Mouse (Mus musculus) forelimb bud, embryonic 11.5 days (tissue): Measurements from ENCODE around the gene 2310022A10Rik.

ENCODE experiments used
- DNase-seq: peaks from one replicate; pipeline ENCODE4 v3.0.0-alpha.2; 2012; ENCODE audit warnings: low read depth, low spot score

2310022A10Rik gene

GRCm38 (mm10) chr7:27552931-27553513 lies at the start of gene 2310022A10Rik, which contains the start of gene Pld3:
TSS of gene 2310022A10Rik (plus strand) at chr7:27553233.
TSS of gene Pld3 (minus strand) at chr7:27553218.
- peak; percentile 95 for DNase-seq

DNA sequence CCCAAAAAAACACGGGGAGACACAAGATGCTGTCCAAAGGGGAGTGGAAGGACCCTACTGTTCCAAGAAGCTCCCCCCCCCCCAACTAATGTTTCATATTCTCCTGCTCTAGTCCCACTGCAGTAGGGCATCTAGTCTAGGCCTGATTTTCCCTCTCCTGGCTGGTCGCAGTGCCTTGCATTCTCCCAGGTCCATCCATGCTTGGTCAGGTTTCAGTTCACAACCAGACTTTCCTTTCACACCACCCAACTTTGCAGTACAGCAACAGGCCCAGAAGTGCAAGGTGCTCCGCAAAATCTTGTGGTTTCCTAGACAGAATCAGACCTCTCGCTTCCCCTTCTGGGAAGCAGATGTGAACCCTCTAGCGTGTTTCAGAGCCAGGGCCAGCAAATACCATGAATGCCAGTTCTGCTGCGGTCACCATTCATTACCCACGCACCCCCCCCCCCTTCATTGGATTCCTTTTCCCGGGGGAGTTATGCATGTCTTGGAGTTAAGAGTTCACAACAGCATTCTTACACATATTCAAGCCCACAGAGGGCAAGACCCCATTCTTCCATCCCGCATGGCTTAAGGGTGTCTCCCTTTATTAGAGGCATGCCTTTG lies 46.2 kb upstream of the 2310022A10Rik start:
- no peak for DNase-seq

DNA sequence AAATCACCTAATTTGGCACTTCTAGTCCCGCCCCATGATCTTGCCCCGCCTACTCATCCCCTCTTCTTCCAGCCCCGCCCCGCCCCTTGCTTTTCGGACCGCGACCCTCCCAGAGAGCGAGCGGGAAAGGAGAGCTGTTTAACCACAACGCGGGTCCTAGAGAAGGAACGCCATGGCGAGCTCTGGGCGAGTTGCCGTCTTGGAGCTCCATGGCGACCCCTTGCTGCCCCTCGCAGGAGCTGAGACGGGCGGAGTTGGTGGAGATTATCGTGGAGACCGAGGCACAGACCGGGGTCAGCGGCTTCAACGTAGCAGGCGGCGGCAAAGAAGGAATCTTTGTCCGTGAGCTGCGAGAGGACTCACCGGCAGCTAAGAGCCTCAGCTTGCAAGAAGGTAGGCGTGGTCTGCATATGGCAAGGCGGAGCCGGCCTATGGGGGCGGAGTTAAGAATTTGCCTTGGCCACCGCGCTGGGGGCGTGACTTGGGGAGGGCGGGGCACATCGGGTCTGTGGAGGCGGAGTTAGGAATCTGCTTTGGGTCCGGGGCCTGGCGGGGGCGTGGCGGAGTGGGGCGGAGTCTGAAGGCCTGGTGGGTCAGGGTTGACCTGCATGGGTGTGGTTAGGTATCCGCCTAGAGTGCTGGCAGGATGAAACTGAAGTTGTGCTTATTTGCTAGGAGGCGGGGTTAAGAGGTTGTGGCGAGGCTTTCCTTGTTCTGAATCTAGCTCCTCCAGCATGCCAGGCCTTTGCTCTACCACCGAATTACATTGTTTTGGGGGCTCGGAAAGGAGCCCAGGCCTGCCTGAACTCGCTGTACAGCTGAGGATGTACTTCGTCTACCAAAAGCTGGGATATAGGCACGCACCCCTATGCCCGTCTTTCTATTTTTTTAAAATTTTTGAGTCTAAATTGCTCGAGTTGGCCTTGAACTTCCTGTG lies 45.1 kb upstream of the 2310022A10Rik start:
- peak; percentile 98 for DNase-seq

DNA sequence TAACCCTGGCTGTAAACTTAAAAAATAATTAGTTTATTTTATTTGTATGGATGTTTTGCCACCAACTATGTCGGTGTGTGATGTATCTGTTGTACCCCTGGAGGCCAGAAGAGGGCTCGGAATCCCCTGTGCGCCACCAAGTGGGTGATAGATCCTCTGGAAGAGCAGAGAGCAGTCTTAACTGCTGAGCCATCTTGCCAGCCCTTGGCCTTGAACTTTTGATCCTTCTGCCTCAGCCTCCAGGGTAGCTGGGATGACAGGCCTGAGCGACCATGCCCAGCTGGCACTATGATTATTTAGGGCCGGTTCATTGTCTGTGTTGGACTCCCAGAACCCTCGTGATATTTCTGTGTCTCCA lies 44.4 kb upstream of the 2310022A10Rik start:
- DNase-seq, result peak; percentile 54

DNA sequence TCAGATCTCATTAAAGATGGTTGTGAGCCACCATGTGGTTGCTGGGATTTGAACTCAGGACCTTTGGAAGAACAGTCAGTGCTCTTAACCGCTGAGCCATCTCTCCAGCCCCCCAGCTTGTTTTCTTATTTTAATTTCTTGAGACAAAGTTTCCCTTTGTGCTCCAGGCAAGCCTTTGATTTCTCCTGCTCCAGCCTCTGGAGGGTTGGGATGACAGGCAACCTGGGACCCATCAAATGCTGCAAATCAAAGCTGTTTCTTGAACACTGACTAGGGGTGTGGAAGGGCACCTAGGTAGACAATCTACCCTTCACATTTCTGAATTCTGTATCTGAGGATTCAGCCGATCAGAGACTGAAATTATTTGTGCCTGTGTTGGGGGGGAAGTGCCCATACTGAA lies 42.2 kb upstream of the 2310022A10Rik start:
- DNase-seq, result no peak

DNA sequence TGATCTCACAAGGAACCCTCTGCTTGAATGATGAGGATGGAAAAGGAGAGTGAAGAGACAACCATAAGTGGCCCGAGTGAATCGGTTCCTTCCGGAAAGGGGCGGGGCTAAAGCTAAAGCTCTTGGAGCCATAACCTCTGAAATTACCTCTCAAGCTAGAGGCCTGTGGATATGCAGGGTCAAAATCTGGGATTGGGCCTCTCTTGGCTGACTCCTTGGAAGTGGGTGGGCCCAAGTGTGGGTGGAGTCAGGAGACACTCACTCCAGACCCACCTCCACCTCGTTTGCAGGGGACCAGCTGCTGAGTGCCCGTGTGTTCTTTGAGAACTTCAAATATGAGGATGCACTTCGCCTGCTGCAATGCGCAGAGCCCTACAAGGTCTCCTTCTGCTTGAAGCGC lies 38.1 kb upstream of the 2310022A10Rik start:
- no peak for DNase-seq

DNA sequence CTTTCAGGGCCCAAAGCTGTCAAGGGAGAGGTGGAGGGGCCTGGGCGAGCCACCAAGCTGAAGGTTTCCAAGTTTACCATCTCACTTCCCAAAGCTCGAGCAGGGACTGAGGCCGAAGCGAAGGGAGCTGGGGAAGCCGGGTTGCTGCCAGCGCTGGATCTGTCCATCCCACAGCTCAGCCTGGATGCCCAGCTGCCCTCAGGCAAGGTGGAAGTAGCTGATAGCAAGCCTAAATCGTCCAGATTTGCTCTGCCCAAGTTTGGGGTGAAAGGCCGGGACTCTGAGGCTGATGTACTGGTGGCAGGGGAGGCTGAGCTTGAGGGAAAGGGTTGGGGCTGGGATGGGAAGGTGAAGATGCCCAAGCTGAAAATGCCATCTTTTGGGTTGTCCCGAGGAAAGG lies 34.7 kb upstream of the 2310022A10Rik start:
- DNase-seq, result no peak

GRCm38 (mm10) chr7:27520104-27520503 lies 32.9 kb upstream of the 2310022A10Rik start:
- no peak for DNase-seq

GRCm38 (mm10) chr7:27520599-27520998 lies 32.4 kb upstream of the 2310022A10Rik start:
- no peak for DNase-seq

- no peak for DNase-seq
These were observed 30.1 kb upstream of the 2310022A10Rik start, which contains the start of gene Hipk4 for GRCm38 (mm10) chr7:27522967-27523366. TSS of gene Hipk4 (plus strand) at chr7:27523267.

DNA sequence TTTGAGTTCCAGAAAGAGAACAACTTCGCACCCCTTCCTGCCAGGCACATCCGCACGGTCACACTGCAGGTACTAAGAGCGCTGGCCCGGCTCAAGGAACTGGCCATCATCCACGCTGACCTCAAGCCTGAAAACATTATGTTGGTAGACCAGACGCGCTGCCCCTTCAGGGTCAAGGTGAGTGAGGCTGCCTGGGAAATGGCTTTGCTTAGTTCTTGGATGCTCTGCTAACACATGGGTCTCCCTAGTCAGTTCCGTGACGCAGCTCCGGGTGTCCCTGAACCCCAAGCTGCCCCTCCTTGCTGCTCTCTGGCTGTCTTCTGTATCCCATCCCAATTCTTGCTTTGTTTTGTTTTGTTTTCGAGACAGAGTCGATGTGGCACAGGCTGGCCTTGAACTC lies 29.2 kb upstream of the 2310022A10Rik start:
- no peak for DNase-seq

DNA sequence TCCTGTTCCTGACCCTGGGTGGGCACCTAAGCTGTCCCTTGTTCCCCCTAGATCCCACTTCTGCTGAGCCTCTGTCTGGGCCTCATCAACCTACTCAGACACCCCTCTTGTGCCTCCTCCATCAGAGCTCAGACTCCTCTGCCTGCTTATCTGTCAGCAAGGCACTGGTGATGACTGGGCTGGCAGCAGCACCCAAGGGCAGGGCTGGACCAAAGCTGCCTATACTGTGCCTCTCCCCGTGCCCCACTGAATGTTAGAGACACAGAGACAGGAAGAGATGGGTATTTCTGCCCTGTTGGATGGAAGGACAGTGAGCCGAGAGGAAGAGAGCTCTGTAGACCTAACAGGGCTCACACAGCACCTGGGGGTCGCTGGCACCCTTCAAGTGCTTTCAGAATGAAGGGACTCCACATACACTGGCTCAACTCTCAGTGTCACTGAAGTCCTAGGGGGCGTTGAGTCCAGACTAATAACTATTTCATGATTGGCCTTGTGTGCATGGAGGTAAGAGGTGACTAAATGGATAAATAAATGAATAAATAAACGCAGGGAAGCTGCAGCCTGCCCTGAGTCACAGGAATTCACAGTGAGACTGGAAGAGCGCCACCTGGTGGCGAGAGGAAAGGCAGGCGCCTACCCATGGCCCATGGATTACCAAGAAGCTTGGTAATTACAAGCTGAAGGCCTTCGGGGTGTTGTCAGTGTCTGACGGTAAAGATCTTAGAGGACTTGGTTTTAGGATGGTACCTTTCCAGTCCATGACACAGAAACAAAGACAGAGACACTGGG lies 26.8 kb upstream of the 2310022A10Rik start:
- DNase-seq, result peak; percentile 85

- DNase-seq, result no peak
These were observed 24.0 kb upstream of the 2310022A10Rik start for GRCm38 (mm10) chr7:27529070-27529469.

DNA sequence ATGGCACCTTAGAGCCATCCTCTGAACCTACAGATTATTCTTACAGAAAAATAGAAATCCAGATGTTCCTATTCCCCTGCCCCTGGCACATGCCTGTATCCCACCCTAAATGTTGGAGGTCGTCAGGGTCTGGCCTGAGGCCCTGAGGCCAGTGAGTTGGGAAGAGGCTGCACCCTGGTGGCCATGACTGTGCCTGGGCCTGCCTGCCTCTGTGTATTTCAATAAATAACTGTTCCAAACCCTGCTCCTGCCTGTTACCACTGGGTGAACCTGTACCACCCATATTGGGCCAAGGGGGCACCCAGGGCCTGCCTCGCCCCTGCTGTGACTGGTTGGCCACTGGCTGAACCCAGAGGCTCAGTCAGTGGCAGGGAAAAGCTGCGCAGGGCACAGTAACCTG lies 22.1 kb upstream of the 2310022A10Rik start:
- DNase-seq, result no peak

- DNase-seq, result no peak
These were observed 21.3 kb upstream of the 2310022A10Rik start for GRCm38 (mm10) chr7:27531707-27532106.

GRCm38 (mm10) chr7:27532480-27533050 lies 20.5 kb upstream of the 2310022A10Rik start:
- no peak for DNase-seq

- DNase-seq, result no peak
These were observed 17.6 kb upstream of the 2310022A10Rik start for GRCm38 (mm10) chr7:27535386-27535785.

DNA sequence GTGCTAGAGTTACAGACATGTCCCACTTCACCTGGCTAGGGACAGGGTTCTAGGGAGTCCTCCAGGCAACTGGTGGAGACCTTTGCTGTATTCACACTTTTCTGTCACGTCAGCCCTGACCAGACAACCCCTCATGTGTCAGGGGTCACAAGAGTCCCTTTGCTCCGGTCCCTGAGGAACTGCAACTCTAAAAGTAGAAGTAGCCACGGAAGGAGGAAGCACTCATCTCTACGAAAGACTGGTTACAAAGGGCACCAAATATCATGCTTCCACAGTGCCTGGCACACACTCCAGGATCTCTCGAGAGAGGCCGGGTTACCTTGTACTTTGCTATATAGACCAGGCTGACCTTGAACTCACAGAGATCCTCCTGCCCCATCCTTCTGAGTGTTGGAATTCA lies 16.4 kb upstream of the 2310022A10Rik start:
- DNase-seq, result no peak

GRCm38 (mm10) chr7:27537998-27538397 lies 15.0 kb upstream of the 2310022A10Rik start:
- DNase-seq, result no peak

DNA sequence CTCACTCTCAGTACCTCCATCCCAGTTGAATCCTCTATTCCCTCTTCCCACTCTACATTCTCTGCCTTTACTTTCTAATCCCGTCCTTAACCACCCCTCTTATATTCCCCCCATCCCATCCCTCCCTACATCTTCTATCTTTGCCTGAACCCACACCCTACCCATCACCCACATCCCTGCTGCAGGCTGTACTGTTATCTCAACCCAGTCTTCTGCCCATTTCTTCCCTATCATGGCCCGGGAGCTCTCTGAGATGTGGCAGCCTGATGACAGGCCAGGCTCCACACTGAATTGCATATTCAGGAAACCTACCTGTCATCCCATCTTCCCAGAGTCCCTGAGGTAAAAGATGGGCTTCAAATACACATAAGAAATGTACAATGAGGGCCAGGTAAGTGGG lies 14.2 kb upstream of the 2310022A10Rik start:
- no peak for DNase-seq

DNA sequence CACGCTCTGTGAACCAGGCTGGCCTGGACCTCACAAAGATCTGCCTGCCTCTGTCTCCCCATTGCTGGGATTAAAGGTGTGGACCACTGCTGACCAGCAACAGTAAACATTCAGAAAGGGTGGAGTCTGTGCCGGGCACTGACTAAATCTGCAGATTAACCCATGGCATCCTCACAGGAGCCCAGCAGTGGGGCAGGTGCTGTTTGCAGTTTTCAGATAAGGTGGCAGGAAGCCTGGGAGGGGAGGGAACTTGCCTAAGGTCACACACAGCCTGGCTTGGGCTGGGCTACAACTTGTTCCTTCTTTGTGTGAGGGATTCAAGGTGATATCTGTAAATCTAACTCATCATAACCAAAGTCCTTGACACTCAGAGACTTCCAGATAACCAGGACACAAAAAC lies 12.5 kb upstream of the 2310022A10Rik start:
- DNase-seq, result no peak
